Mouse (Mus musculus) kidney, embryonic 16.5 days (tissue): Measurements from ENCODE around the gene Troap. TPM values are rescaled to one million over a fixed set of nuclear protein-coding genes. Genes with fewer than 3 reads are reported as not detected.

Source experiments
- microRNA-seq: library from miRNA; unstranded; fragments of <30 nt; microRNA quantifications from one replicate; pipeline ENCODE4, GENCODE M21; 2016
- polyA plus RNA-seq: library from polyadenylated mRNA; unstranded; fragments of >200 nt; fragmentation: Nextera tagmentation; extraction: Ambion mirVana; gene quantifications from 2 replicates; pipeline ENCODE4 v1.2.1, GENCODE M21; 2015

Troap gene
- polyA plus RNA-seq, 1 experiment from 2014 or later: 35.8 TPM

Small RNAs within 50 kb of the gene (microRNA-seq; reads per million reads assigned to microRNA genes)
- 0.79 reads per million for gene Mir6960

Other genes with a start within 250 kb of the Troap start
- 103 and 119 TPM in 2 replicates for gene Prkag1, start 243.1 kb upstream of the Troap start, polyA plus RNA-seq
- gene Kmt2d, start 203.4 kb upstream of the Troap start, polyA plus RNA-seq: 12.4 and 14.1 TPM in 2 replicates
- 16.7 and 18.3 TPM in 2 replicates for gene Rhebl1, start 180.0 kb upstream of the Troap start, polyA plus RNA-seq
- gene Dhh, start 176.0 kb upstream of the Troap start, polyA plus RNA-seq: 1.4 and 1.8 TPM in 2 replicates
- gene Lmbr1l, start 156.3 kb upstream of the Troap start, polyA plus RNA-seq: 17.6 and 18.9 TPM in 2 replicates
- 1,826 and 1,900 TPM in 2 replicates for gene Tuba1b, start 140.0 kb upstream of the Troap start, polyA plus RNA-seq
- not detected in 2 replicates for gene Gm49450, start 121.0 kb upstream of the Troap start, polyA plus RNA-seq
- gene Tuba1a, start 120.9 kb upstream of the Troap start, polyA plus RNA-seq: 925 and 946 TPM in 2 replicates
- 213 and 219 TPM in 2 replicates for gene Tuba1c, start 44.7 kb upstream of the Troap start, polyA plus RNA-seq
- gene Prph, start 19.4 kb upstream of the Troap start, polyA plus RNA-seq: 3.3 and 5.8 TPM in 2 replicates
- gene C1ql4, start 13.2 kb downstream of the Troap start, polyA plus RNA-seq: 0.94 and 1.2 TPM in 2 replicates
- 8.0 and 10.0 TPM in 2 replicates for gene Dnajc22, start 18.6 kb downstream of the Troap start, polyA plus RNA-seq
- gene Spats2, start 51.3 kb downstream of the Troap start, polyA plus RNA-seq: 42.1 and 42.9 TPM in 2 replicates
- gene Kcnh3, start 150.3 kb downstream of the Troap start, polyA plus RNA-seq: 0.56 and 0.77 TPM in 2 replicates
- 177 and 181 TPM in 2 replicates for gene Mcrs1, start 177.4 kb downstream of the Troap start, polyA plus RNA-seq
- 62.2 and 67.5 TPM in 2 replicates for gene Prpf40b, start 220.5 kb downstream of the Troap start, polyA plus RNA-seq
- 0.21 and 0.30 TPM in 2 replicates for gene Fam186b, start 221.3 kb downstream of the Troap start, polyA plus RNA-seq